Mouse (Mus musculus): ENCODE measurements around the gene Dll3.

DNA sequence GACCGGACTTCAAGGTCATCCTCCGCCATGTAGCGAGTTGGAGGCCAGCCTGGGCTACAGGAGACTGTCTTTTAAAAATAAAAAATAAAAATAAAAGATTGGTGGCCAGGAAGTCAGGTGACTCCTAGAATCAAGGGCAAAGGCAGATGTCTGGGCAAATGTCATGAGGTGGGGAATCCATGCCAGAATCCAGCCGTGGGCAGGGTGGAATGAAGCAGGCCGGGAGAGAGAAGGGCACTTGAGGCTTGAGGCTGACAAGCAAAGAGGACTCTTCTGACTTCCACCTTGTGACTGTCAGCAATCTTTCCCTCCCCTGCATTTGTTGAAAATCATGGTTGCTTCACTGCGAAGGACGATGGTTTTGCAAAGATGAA is 23.8 kb downstream of the Dll3 start:
- TF ChIP-seq MAX (IDR thresholded peaks at IDR 0.05; ENCODE audit: low read depth), result no peak
- TF ChIP-seq E2F4 (IDR thresholded peaks at IDR 0.05; ENCODE audit: insufficient read depth), result no peak
- TF ChIP-seq POLR2A (IDR thresholded peaks at IDR 0.05; ENCODE audit: insufficient read length, low read depth), result no peak
- TF ChIP-seq POLR2AphosphoS2 (IDR thresholded peaks at IDR 0.05; ENCODE audit: insufficient read length, low read depth), result no peak
- TF ChIP-seq MYOD1 (IDR thresholded peaks at IDR 0.05; ENCODE audit: control insufficient read depth in 1 of 3, insufficient read length in 2 of 3, low read depth in 2 of 3), result no peak
- no peak for TF ChIP-seq TCF3 (IDR thresholded peaks at IDR 0.05; ENCODE audit: insufficient read length, low read depth)
- no peak for TF ChIP-seq TCF12 (IDR thresholded peaks at IDR 0.05; ENCODE audit: insufficient read depth, poor library complexity, severe bottlenecking)
- no peak for TF ChIP-seq SRF (IDR thresholded peaks at IDR 0.05; ENCODE audit: control insufficient read depth, insufficient read length, low read depth)

All from myocyte (in vitro differentiated cells).